In genomic region chr12:36523515-36523914, GRCm38 (mm10) we compare ENCODE assay signal across 22 mouse cellular contexts.
DNase-seq lines count a peak whose midpoint lies in the region; ATAC-seq lines count a peak whose summit lies in the region.
"Had no signal": no experiment of that assay in that cellular context is flagged by ENCODE, and none has a peak within 500 bp of the region (broad histone marks: within the 10 kb centered on the region; RNA-seq: fewer than 3 reads in every experiment).

No protein-coding gene starts in this region.

- H3K36me3 ChIP-seq in kidney, embryonic 16.5 days (ENCODE audit: insufficient read depth, low read length), result no peaks in the 10 kb centered on the region
- H3K36me3 ChIP-seq in intestine, embryonic 16.5 days (ENCODE audit: control insufficient read depth, insufficient read depth, low read length), result no peaks in the 10 kb centered on the region
- H3K36me3 ChIP-seq in midbrain, embryonic 15.5 days (replicated peaks), result no peaks in the 10 kb centered on the region
- H3K36me3 ChIP-seq: embryonic facial prominence, embryonic 12.5 days; hindbrain, embryonic 13.5 days; limb, embryonic 15.5 days; neural tube, embryonic 13.5 days had no signal

- peak; percentile 44 to 52 for DNase-seq in kidney, adult 8-10 months
- DNase-seq in kidney, postnatal 25 days, result peak; percentile 8 to 39
- peak; percentile 60 for DNase-seq in yolk sac, embryonic 10.5 days (ENCODE audit: low spot score)
- DNase-seq: adrenal gland, adult 2 months; cerebellum, adult 18-20 months; cerebellum, postnatal 14 days; gastrocnemius, postnatal 36 days; left cerebral cortex, postnatal 4 days; lung, postnatal 4 days; right cerebral cortex, adult 18-20 months had no signal

- no peaks in the 10 kb centered on the region for H3K4me1 ChIP-seq in kidney, embryonic 16.5 days (ENCODE audit: insufficient read depth, low read length)
- H3K4me1 ChIP-seq in intestine, embryonic 16.5 days (ENCODE audit: control insufficient read depth, insufficient read depth, low read length), result no peaks in the 10 kb centered on the region
- no peaks in the 10 kb centered on the region for H3K4me1 ChIP-seq in midbrain, embryonic 15.5 days
- H3K4me1 ChIP-seq: embryonic facial prominence, embryonic 12.5 days; forebrain, embryonic 13.5 days; hindbrain, embryonic 13.5 days; limb, embryonic 15.5 days; neural tube, embryonic 13.5 days had no signal

- ATAC-seq in kidney, embryonic 16.5 days (ENCODE audit: low FRiP score, low TSS enrichment), result no peak
- peak; percentile 99 for ATAC-seq in intestine, embryonic 16.5 days
- ATAC-seq in midbrain, embryonic 15.5 days (replicated peaks), result no peak
- ATAC-seq in erythroblast, adult 5-6 weeks (replicated peaks; ENCODE audit: low FRiP score, poor library complexity, severe bottlenecking), result no peak
- ATAC-seq: forebrain, embryonic 13.5 days; midbrain, embryonic 16.5 days had no signal

- WGBS in kidney, embryonic 16.5 days, result 89% methylated on average over 2 of the region's 2 CpGs
- WGBS in intestine, embryonic 16.5 days, result 62% methylated on average over 2 of the region's 2 CpGs
- 88% methylated on average over 2 of the region's 2 CpGs for WGBS in midbrain, embryonic 15.5 days

- H3K27ac ChIP-seq in kidney, embryonic 16.5 days (ENCODE audit: low read length), result no peak overlapping the region
- H3K27ac ChIP-seq in intestine, embryonic 16.5 days (ENCODE audit: low read length), result peak overlapping the region; percentile 47
- no peak overlapping the region for H3K27ac ChIP-seq in midbrain, embryonic 15.5 days
- H3K27ac ChIP-seq: embryonic facial prominence, embryonic 12.5 days; forebrain, embryonic 13.5 days; hindbrain, embryonic 13.5 days; limb, embryonic 15.5 days; neural tube, embryonic 13.5 days had no signal

- no peak overlapping the region for H3K4me2 ChIP-seq in kidney, embryonic 16.5 days (replicated peaks; ENCODE audit: low read depth, low read length)
- no peak overlapping the region for H3K4me2 ChIP-seq in intestine, embryonic 16.5 days (ENCODE audit: low read depth, low read length)
- no peak overlapping the region for H3K4me2 ChIP-seq in midbrain, embryonic 15.5 days
- H3K4me2 ChIP-seq: embryonic facial prominence, embryonic 12.5 days; forebrain, embryonic 13.5 days; hindbrain, embryonic 13.5 days; limb, embryonic 15.5 days; neural tube, embryonic 13.5 days had no signal

- H3K9me3 ChIP-seq in kidney, embryonic 16.5 days (ENCODE audit: low read length), result no peaks in the 10 kb centered on the region
- H3K9me3 ChIP-seq in intestine, embryonic 16.5 days (ENCODE audit: control insufficient read depth, low read length), result no peaks in the 10 kb centered on the region
- no peaks in the 10 kb centered on the region for H3K9me3 ChIP-seq in midbrain, embryonic 15.5 days
- H3K9me3 ChIP-seq: embryonic facial prominence, embryonic 12.5 days; forebrain, embryonic 13.5 days; hindbrain, embryonic 13.5 days; limb, embryonic 15.5 days; neural tube, embryonic 13.5 days had no signal

- H3K27me3 ChIP-seq in kidney, embryonic 16.5 days (ENCODE audit: insufficient read depth, low read length), result no peaks in the 10 kb centered on the region
- no peaks in the 10 kb centered on the region for H3K27me3 ChIP-seq in intestine, embryonic 16.5 days (replicated peaks; ENCODE audit: control insufficient read depth, insufficient read depth, low read length)
- no peaks in the 10 kb centered on the region for H3K27me3 ChIP-seq in midbrain, embryonic 15.5 days (replicated peaks)
- H3K27me3 ChIP-seq: embryonic facial prominence, embryonic 12.5 days; forebrain, embryonic 13.5 days; hindbrain, embryonic 13.5 days; limb, embryonic 15.5 days; neural tube, embryonic 13.5 days had no signal

- no peak overlapping the region for H3K4me3 ChIP-seq in kidney, embryonic 16.5 days (ENCODE audit: low read length)
- H3K4me3 ChIP-seq in intestine, embryonic 16.5 days (ENCODE audit: low read length), result no peak overlapping the region
- H3K4me3 ChIP-seq in midbrain, embryonic 15.5 days, result no peak overlapping the region
- H3K4me3 ChIP-seq: embryonic facial prominence, embryonic 12.5 days; erythroblast, embryonic 14.5 days; forebrain, embryonic 13.5 days; hindbrain, embryonic 13.5 days; limb, embryonic 15.5 days; myocyte; neural tube, embryonic 13.5 days had no signal

- H3K9ac ChIP-seq in kidney, embryonic 16.5 days (replicated peaks; ENCODE audit: low read length), result no peak overlapping the region
- no peak overlapping the region for H3K9ac ChIP-seq in intestine, embryonic 16.5 days (ENCODE audit: low read depth, low read length)
- no peak overlapping the region for H3K9ac ChIP-seq in midbrain, embryonic 15.5 days
- H3K9ac ChIP-seq: embryonic facial prominence, embryonic 12.5 days; forebrain, embryonic 13.5 days; hindbrain, embryonic 13.5 days; limb, embryonic 15.5 days; neural tube, embryonic 13.5 days had no signal
